Mouse (Mus musculus): ENCODE data around the gene Lrig1. TPM values are rescaled to one million over a fixed set of nuclear protein-coding genes. Genes with fewer than 3 reads are reported as not detected.
"Not testable (repeated sequence)": the region's sequence is repeated elsewhere in the genome, so short reads cannot be mapped to it uniquely, and the experiment has no call there.

Gene Lrig1
- polyA plus RNA-seq, 1 experiment from 2014 or later: 8.1 TPM

GRCm38 (mm10) chr6:94575526-94576166, 124.3 kb downstream of the Lrig1 start:
- 54% methylated on average over 9 of the region's 9 CpGs for WGBS
- H3K27me3 ChIP-seq (replicated peaks; ENCODE audit: insufficient read depth, low read length): no peaks in the 10 kb centered on the region
- H3K4me3 ChIP-seq (ENCODE audit: low read depth, low read length): no peak overlapping the region
- ATAC-seq (no peak), DNase-seq (ENCODE audit: low spot score) (no peak)
- no peak overlapping the region for H3K27ac ChIP-seq (ENCODE audit: low read length)
- TF ChIP-seq CTCF (IDR thresholded peaks at IDR 0.05): no peak
- TF ChIP-seq EP300 (IDR thresholded peaks at IDR 0.05): no peak
- no peaks in the 10 kb centered on the region for H3K4me1 ChIP-seq (ENCODE audit: insufficient read depth, low read depth, low read length)
- H3K4me2 ChIP-seq (replicated peaks; ENCODE audit: low read depth, low read length): no peak overlapping the region
- no peaks in the 10 kb centered on the region for H3K36me3 ChIP-seq (ENCODE audit: insufficient read depth, low read length)
- H3K9ac ChIP-seq (replicated peaks; ENCODE audit: low read depth): no peak overlapping the region
- no peaks in the 10 kb centered on the region for H3K9me3 ChIP-seq (ENCODE audit: low read length)

- WGBS: 90% methylated on average over 2 of the region's 2 CpGs
- Histone ChIP-seq H3K4me2 (replicated peaks; ENCODE audit: low read depth, low read length) (no peak overlapping the region), H3K4me3 (ENCODE audit: low read depth, low read length) (no peak overlapping the region), H3K27me3 (replicated peaks; ENCODE audit: insufficient read depth, low read length) (no peaks in the 10 kb centered on the region), H3K27ac (ENCODE audit: low read length) (no peak overlapping the region), H3K9ac (replicated peaks; ENCODE audit: low read depth) (no peak overlapping the region), H3K4me1 (ENCODE audit: insufficient read depth, low read depth, low read length) (no peaks in the 10 kb centered on the region), H3K9me3 (ENCODE audit: low read length) (no peaks in the 10 kb centered on the region), H3K36me3 (ENCODE audit: insufficient read depth, low read length) (no peaks in the 10 kb centered on the region)
- TF ChIP-seq CTCF (IDR thresholded peaks at IDR 0.05) (no peak), EP300 (IDR thresholded peaks at IDR 0.05) (no peak)
- ATAC-seq (no peak), DNase-seq (ENCODE audit: low spot score) (no peak)
These were observed 131.9 kb downstream of the Lrig1 start for GRCm38 (mm10) chr6:94568040-94568439.

GRCm38 (mm10) chr6:94565766-94566165, 134.2 kb downstream of the Lrig1 start:
- DNase-seq (ENCODE audit: low spot score) (no peak), ATAC-seq (no peak)
- H3K36me3 ChIP-seq (ENCODE audit: insufficient read depth, low read length): no peaks in the 10 kb centered on the region
- TF ChIP-seq CTCF (IDR thresholded peaks at IDR 0.05): no peak
- TF ChIP-seq EP300 (IDR thresholded peaks at IDR 0.05): no peak
- WGBS: 79% methylated on average over 2 of the region's 2 CpGs
- H3K4me3 ChIP-seq (ENCODE audit: low read depth, low read length): no peak overlapping the region
- no peak overlapping the region for H3K9ac ChIP-seq (replicated peaks; ENCODE audit: low read depth)
- H3K27me3 ChIP-seq (replicated peaks; ENCODE audit: insufficient read depth, low read length): no peaks in the 10 kb centered on the region
- no peak overlapping the region for H3K4me2 ChIP-seq (replicated peaks; ENCODE audit: low read depth, low read length)
- no peak overlapping the region for H3K27ac ChIP-seq (ENCODE audit: low read length)
- no peaks in the 10 kb centered on the region for H3K9me3 ChIP-seq (ENCODE audit: low read length)
- no peaks in the 10 kb centered on the region for H3K4me1 ChIP-seq (ENCODE audit: insufficient read depth, low read depth, low read length)

- H3K9ac ChIP-seq (replicated peaks; ENCODE audit: low read depth): no peak overlapping the region
- H3K27ac ChIP-seq (ENCODE audit: low read length): no peak overlapping the region
- 26% methylated on average over 8 of the region's 8 CpGs for WGBS
- ATAC-seq (no peak), DNase-seq (ENCODE audit: low spot score) (peak; percentile 27)
- no peaks in the 10 kb centered on the region for H3K4me1 ChIP-seq (ENCODE audit: insufficient read depth, low read depth, low read length)
- no peaks in the 10 kb centered on the region for H3K36me3 ChIP-seq (ENCODE audit: insufficient read depth, low read length)
- no peak overlapping the region for H3K4me2 ChIP-seq (replicated peaks; ENCODE audit: low read depth, low read length)
- no peaks in the 10 kb centered on the region for H3K9me3 ChIP-seq (ENCODE audit: low read length)
- no peaks in the 10 kb centered on the region for H3K27me3 ChIP-seq (replicated peaks; ENCODE audit: insufficient read depth, low read length)
- no peak overlapping the region for H3K4me3 ChIP-seq (ENCODE audit: low read depth, low read length)
- TF ChIP-seq EP300 (IDR thresholded peaks at IDR 0.05): no peak
- peak; percentile 57 for TF ChIP-seq CTCF (IDR thresholded peaks at IDR 0.05)
These were observed 136.6 kb downstream of the Lrig1 start for GRCm38 (mm10) chr6:94563203-94563940.

- Histone ChIP-seq H3K4me1 (ENCODE audit: insufficient read depth, low read depth, low read length) (no peaks in the 10 kb centered on the region), H3K36me3 (ENCODE audit: insufficient read depth, low read length) (no peaks in the 10 kb centered on the region), H3K27me3 (replicated peaks; ENCODE audit: insufficient read depth, low read length) (no peaks in the 10 kb centered on the region), H3K9ac (replicated peaks; ENCODE audit: low read depth) (no peak overlapping the region), H3K27ac (ENCODE audit: low read length) (no peak overlapping the region), H3K9me3 (ENCODE audit: low read length) (no peaks in the 10 kb centered on the region), H3K4me3 (ENCODE audit: low read depth, low read length) (no peak overlapping the region), H3K4me2 (replicated peaks; ENCODE audit: low read depth, low read length) (no peak overlapping the region)
- no peak for TF ChIP-seq EP300 (IDR thresholded peaks at IDR 0.05)
- DNase-seq (ENCODE audit: low spot score) (no peak), ATAC-seq (no peak)
- WGBS: 59% methylated on average over 1 of the region's 1 CpGs
These were observed 138.6 kb downstream of the Lrig1 start for GRCm38 (mm10) chr6:94561346-94561745.

GRCm38 (mm10) chr6:94560896-94561295, 139.1 kb downstream of the Lrig1 start:
- 82% methylated on average over 1 of the region's 1 CpGs for WGBS

GRCm38 (mm10) chr6:94558603-94559002, 141.4 kb downstream of the Lrig1 start:
- H3K4me1 ChIP-seq (ENCODE audit: insufficient read depth, low read depth, low read length); H3K4me2 ChIP-seq (replicated peaks; ENCODE audit: low read depth, low read length); H3K9me3 ChIP-seq (ENCODE audit: low read length); H3K4me3 ChIP-seq (ENCODE audit: low read depth, low read length); H3K36me3 ChIP-seq (ENCODE audit: insufficient read depth, low read length); DNase-seq (ENCODE audit: low spot score); H3K27ac ChIP-seq (ENCODE audit: low read length); ATAC-seq; H3K9ac ChIP-seq (replicated peaks; ENCODE audit: low read depth); H3K27me3 ChIP-seq (replicated peaks; ENCODE audit: insufficient read depth, low read length): not testable (repeated sequence)
- WGBS: 63% methylated on average over 1 of the region's 1 CpGs

More at GRCm38 (mm10) chr6:94560896-94561295, 139.1 kb downstream of the Lrig1 start:
- Histone ChIP-seq H3K4me1 (ENCODE audit: insufficient read depth, low read depth, low read length) (no peaks in the 10 kb centered on the region), H3K27me3 (replicated peaks; ENCODE audit: insufficient read depth, low read length) (no peaks in the 10 kb centered on the region), H3K36me3 (ENCODE audit: insufficient read depth, low read length) (no peaks in the 10 kb centered on the region), H3K27ac (ENCODE audit: low read length) (no peak overlapping the region), H3K4me2 (replicated peaks; ENCODE audit: low read depth, low read length) (no peak overlapping the region), H3K9me3 (ENCODE audit: low read length) (no peaks in the 10 kb centered on the region), H3K9ac (replicated peaks; ENCODE audit: low read depth) (no peak overlapping the region), H3K4me3 (ENCODE audit: low read depth, low read length) (no peak overlapping the region)
- TF ChIP-seq CTCF (IDR thresholded peaks at IDR 0.05) (no peak), EP300 (IDR thresholded peaks at IDR 0.05) (no peak)
- DNase-seq (ENCODE audit: low spot score) (no peak), ATAC-seq (no peak)

All from lung, postnatal 0 days (tissue).